Mouse (Mus musculus): ENCODE results near the gene Tjp1.
A peak's percentile ranks its signal among the peaks of the same experiment; 100 is the strongest.

Gene Tjp1

DNA sequence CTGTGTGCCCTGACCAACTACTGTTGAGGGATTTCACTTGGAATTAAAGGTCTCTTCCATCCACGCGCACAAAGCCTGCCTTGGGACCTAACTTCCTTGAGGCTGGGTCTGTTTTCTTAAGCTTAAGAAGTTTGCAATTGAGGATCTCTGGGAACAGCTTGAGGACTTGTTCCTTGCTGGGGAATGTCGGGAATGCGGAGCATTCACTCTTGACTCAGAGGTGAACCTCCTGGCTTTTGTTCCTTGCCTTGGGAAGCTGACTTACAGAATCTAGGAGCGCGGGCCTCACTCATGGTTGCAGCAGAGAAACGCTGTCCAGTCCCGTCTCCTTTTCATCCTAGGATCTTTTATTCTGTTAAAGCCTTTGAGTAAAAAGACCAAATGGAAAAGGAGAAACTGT lies 97.2 kb downstream of the Tjp1 start:
- peak; percentile 75 to 76 for DNase-seq

DNA sequence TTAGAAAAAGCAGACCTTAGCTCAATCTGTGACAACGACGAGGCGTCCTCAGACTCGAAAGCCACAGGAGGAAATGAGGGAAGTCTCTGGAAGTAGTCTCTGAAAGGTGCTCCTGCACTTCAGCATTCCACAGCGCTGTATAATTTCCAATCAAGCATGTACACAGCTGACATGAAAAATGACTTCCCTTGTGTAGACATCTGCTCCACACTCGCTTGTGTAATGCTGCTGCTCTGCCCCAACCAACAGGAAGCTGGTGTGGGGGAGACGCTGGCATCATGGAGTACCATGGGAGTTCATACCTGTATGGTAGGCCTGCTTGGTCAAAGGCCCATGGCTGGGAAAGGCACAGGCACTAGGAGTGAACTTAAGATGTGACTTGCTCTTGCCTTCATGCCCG lies 103.1 kb downstream of the Tjp1 start:
- DNase-seq = peak; percentile 20 to 60

DNA sequence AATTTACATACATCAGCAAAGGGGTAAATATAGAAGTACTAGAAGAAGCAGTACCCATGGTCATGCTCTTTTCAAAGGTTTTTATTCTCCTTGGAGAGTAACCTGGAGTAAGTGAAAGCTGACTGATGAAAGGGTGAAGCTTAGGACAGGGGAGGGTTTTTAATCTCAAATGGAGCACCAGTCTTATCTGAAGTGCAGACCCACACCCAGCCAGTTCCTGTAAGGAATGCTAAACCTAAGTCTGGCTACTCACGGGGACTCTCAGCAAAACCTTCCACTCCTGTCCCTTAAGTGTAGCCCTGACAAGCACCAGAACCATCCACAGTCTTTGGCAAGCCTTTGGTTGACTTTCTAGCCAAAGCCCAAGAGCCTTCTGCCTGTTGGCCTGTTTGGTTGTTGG lies 105.1 kb downstream of the Tjp1 start:
- peak in 1 of 2 experiments; percentile 38 for DNase-seq

DNA sequence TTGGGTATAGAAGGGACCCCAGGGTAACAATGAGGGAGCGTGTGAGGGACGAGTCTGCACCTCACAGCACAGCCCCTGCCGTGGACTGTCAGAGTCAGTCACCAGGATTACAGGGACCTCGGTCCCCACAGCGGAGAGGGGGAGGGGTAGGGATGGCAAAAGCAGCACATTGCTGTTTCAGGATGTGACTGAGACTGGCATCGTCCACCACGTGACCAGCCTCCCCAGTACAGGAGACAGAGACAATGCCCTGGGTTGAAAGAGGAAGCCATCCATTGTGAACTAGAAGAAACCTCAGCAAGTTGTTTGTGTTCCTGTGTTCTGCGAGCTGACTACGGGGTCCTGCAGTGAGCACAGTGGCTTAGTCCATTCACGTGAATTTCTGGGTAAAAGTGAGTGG lies 106.1 kb downstream of the Tjp1 start:
- peak; percentile 74 to 84 for DNase-seq

DNA sequence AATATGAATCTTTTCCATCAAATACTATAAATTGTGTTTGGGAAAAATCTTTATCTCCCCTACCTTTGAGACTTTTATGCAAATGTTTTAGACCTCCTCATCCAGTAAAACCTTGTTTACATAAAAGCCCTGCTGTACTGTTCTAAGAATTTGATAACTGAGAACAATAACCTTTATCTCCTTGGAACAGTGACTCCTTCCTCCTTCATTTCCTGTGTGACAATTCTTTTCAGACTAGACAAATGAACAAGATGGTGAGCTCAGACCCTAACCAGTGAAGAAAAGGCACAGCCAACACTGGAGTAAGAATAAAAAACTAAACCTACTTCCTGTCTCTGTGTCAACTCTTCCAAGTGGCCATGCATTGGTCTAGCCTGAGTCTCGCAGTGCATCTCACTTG lies 107.7 kb downstream of the Tjp1 start:
- no peak for DNase-seq

DNA sequence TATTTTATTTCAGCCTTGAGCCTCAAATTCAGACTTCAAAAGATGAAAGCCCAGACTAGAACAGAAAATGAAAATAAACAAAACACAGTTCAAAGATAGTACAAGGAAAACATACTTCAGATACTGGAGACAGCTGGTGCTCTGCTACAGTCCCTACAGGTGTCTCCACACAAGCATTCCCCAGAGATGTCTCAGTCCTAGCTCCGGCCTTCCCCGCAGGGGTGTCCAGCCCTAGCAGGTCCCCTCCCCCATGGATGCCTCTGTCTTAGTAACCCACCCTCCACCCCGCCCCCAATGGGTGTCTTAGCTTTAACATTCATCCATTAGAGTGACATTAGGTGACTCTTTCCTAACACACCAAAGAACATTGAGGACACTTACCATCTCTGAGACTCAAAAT lies 108.6 kb downstream of the Tjp1 start:
- DNase-seq = no peak

DNA sequence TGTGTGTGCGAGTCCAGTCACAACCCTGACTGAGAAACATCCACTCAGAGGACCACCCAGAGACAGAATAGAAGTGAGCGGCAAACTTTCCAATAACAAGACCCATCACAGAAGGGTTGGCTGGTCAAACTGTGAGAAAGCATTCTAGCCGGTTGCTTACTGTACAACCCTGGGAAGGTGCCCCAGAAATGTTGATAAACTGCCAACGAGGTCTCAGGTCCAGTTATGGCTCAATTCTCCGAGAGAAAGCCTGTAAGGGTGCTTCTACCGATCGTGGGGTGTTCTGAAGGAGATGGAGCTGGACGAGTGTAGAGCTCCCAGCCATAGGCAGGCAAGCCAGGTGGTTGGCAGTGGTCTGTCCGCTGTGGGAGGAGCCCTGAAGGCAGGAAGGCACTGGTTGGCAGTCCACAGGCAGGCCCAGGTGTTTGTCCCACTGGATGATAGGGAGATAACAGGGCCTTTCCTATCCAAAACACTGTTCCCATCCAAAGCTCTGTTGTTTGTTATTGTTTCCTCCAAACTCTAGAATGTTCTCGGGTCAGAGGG lies 109.1 kb downstream of the Tjp1 start:
- no peak for DNase-seq

DNA sequence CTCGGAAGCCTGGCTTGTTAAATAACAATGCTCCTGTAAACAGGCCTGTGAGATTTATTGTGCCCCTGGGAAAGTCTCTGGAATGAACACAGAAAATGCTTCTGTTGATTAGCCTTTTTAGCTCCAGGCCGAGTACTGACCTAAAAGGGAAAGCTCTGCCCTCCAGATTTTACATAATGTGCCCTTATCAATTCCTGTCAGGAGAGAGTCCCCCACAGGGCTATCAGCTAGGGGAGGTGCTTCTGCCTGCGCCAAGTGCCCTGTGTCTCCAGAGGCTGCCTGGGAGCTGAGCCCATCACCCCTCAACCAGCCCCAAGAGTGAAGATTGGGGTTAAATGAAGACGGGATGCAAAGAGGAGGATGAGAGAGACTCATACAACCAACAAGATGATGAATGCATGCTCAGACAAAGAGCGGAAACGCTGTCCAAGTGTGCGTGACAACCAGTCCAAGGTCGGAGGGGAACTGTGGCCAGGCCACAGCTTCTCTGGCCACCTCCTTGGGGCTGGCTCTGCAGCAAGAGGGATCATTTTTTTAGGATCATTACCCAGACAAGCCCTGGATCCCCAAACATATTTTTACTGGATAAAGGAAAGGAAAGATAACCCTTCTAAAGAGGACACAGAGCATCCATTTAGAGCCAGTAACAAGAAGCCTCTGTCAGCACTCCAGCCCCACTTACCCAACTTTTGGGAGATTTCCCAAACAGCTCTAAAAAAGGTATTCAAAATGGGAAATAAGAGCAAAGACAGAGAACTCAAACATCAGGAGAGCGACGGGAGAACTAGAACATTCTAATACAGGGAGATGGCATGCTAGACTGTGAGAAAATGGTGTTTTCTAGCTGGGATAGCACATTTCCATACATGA lies 110.1 kb downstream of the Tjp1 start:
- no peak for DNase-seq

DNA sequence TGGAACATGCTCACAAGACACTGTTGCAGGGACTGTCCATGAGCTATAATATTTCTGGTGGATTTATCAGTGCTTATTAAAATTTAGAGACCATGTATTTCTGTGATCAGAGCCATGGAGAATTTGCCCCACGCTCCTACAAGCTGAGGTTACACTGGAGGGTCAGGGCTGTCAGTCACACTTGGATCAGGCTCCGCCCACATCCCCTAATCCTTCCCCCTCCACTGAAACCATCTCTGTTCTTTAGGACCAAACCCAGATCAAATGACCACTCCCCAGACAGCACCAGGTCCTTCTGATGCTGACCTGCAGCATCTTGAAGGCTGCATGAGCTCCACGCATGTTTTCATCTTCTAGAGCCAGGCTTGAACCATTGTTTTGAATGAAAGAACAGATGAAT lies 111.1 kb downstream of the Tjp1 start:
- DNase-seq = no peak

DNA sequence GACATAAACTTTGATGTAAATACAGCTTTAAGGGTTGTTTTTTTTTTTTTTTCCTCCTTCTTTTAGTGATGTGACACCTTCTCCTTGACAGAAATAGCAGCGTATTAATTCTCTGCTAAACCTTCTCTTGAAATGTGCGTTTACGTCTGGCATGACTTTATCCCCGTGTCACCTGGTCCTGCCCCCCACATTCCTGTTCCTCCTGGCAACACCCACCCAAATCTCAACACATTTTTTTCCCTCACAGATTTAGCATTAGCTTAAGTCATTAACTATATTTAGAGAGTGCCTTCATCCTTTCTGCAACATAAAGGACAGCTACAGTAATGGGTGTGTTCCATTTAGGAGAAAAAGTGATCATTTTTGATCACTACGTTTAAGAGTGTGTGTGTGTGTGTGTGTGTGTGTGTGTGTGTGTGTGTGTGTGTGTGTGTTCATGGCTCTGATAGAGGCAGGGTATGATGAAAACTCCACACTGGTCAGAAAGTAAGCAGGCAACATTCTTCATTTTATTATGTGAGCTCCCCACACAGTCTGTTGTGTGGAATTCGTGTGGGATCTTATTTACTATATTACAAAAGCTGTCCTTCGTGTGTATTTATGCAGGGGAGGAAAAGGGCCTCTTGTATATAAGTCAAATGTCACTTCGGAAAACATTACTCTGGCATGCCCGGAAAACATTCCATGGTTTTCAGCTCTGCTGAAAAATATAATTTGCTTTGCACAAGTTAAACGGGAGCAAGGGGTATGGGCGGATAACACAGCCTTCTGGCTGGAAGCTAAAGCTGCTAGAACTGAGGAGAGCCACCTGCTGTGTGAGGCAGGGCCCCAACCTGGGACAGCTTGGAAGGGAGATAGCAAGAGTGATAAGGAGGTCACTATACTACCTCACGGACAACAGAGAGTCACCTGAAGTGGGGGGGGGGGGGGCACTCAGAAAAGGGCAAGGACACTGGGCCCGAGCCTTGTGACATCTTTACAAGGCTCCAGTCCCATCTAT lies 113.3 kb downstream of the Tjp1 start:
- DNase-seq = no peak

DNA sequence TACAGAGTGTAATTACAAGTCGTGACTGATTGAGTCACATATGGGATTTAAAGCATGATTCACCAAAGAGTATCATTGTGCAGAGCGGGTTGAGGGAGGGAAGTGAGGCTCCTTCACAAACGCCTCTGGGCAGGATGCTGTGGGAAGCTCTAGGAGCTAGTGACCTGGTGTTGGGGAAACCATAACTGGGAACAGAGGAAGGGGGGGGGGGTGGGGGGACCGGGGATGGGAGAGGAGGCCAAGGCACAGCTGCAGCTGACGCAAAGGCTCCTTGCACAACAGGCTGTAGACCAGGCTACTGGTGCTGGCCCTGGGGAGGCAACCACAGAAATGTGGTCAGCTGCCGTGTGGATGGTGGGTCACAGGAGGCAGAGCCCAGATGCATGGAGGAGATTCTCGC lies 116.9 kb downstream of the Tjp1 start:
- no peak for DNase-seq

DNA sequence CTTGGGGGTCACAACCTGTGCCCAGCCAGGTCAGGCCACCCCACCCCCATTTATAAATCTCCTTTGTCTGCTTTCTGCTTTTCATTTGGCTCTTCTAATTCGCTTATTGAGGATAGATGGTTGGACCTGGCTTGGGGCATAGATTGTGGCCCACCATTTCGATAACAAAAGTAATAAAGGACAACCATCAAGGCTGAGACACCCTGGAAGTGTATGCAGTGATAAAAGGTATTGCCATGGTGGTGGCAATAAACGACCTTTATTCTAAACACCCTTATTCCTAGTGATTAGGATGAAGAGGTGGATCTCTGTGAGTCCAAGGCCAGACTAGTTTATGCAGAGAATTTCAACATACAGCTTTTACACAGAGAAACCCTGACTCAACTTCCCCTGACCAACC lies 121.2 kb downstream of the Tjp1 start:
- no peak for DNase-seq

DNA sequence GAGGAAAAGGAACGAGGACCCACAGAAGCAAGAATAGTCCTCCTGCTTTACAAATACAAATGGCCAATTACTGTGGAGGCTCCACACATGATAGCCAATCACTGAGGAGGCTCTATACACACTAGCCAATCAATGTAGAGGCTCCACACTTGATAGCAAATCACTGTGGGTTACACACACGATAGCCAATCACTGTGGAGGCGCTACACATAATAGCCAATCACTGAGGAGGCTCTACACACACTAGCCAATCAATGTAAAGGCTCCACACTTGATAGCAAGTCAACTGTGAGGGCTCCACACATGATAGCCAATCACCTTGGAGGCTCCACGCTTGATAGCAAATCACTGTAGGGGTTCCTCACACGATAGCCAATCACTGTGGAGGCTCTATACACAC lies 125.1 kb downstream of the Tjp1 start:
- DNase-seq = no peak

DNA sequence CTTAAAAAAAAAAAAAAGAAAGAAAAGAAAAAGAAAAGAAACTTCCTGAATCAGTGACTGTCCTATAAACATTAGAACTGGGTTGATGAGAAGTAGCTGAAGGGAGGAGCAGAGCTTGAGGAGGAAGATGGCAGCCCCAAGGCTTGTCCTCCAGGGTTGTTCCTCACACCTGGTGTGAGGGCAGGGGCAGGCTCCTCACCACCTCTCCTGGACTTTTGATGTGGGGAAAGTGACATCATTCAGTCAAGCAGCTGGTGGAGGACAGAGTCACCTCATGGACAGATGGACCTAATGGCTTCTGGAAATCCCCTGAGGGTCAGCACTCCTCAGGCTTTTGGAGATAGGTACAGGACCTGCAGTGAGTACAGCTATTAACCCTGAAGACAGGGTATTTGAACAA lies 126.0 kb downstream of the Tjp1 start:
- no peak for DNase-seq

DNA sequence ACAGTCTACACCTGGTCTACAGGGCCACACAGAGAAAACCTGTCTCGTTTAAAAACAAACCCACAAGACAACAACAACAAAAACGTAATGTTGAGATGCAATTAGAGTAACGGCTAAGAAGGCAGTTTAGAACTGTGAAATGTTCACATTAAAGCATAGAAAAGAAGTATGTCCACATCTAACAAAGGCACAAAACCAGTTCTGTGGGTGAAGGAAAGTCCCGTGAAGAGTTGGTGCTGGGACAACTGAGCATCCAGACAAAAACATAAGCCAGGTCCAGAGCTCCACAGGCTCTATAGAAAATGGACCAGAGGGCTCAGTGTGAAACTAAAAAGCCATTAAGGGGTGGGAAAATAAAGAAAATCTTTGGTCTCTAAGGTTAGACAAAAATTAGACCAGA lies 131.7 kb downstream of the Tjp1 start:
- DNase-seq = no peak

DNA sequence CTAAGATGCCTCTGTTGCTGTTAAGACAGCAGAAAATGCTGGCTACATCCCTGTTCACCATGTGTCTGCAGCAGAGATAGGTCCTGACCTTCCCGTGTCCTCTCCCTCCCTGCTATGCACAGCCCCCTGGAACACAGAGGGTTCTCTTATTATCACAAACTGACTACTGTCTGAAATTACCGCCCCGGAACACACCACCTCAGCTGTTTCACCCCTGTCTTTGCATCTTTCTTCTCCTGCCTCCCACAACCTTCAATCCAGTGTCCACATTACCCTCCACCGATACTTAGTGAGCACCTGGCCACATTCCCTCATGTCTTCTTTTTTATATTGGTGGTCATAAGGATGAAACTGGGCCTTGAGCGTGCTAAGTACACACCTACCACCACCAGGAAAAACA lies 132.4 kb downstream of the Tjp1 start:
- DNase-seq = no peak

DNA sequence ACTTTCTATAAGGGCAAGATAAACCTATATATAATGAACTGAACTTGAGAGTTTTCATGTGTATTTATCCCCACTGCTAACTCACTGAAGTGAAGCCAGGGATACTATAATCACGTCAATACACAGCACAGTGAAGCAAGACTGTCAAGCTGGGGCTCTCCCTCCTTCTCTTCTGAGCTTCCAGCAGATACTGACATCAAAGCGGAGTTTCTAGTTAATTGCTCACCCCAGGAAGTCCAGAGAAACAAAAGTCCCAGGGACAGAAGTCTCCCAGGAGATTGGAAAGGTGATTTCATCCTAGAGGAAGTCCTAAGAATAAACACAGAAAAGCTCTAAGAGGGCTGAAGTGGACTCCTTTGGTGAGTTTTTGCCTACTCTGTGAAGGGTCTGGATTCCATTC lies 132.9 kb downstream of the Tjp1 start:
- DNase-seq = no peak

DNA sequence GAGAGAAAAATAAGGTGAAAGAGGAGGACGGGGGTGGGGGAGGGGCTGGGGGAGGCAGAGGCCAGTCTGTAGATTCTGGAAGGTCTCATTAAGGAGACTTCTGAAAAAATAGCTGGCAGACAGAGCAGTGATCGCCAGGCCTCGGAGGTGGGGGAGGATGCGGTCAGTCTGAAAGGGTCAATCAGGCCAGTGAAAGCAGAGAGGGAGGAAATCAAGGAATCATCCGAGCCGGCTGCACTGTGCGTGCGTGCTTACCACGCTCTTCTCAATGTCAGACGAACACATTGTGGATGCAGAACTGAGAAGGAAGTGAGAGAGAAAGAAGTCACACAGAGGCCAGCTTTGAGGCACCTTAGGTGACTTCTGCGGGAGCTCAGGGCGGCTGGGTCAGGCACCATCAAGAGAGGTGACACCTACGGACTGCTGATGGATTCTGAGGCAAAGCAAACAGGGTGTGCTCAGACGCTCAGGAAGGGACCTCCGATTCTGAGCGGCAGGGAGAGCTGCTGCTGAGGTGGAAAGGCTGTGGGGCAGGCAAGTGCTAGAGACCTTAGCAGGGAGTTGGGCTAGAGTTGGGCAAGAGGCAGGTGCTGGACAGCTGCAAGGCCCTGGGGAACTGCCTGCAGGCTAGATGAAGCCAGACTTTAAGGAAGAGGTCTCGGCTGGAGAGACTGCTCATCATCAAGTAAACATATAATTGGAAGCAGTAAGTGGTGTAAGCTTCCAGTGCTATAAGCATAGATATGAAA lies 133.7 kb downstream of the Tjp1 start:
- peak in 1 of 2 experiments; percentile 14 for DNase-seq

DNA sequence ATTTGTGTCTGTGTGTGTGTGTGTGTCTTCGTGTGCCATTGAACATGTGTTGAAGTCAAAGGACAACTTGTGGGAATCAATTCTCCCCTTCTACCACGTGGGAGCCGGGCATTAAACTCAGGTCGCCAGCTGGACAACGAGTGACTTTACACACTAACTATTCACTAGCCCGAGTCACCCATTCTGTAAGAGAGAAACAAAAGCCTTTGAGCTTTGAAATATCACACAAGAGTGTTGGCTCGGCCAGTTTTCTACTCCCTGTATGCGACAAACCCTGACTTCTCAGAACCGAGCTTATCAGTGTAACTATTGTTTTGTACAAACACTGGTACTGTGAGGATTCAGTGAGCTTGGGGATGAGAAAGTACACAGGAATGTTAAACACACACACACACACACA lies 134.6 kb downstream of the Tjp1 start:
- DNase-seq = no peak

DNA sequence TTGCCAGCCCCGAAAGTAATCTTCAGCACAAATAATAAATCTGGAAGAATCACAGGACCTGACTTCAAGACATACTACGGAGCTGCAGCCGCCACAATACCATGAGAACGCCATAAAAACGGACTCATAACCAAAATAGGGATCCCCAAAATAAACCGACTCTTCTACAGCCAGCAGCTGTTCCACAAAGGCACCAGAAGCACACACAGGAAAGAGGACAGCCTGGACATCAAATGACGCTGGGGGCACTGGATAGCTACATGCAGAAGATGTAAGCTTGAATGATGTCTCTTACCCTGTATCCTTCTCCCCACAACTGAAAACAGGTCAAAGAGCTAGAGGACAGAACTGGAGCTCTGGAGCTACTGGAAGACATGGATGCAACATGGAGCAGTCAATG lies 138.0 kb downstream of the Tjp1 start:
- DNase-seq = no peak

DNA sequence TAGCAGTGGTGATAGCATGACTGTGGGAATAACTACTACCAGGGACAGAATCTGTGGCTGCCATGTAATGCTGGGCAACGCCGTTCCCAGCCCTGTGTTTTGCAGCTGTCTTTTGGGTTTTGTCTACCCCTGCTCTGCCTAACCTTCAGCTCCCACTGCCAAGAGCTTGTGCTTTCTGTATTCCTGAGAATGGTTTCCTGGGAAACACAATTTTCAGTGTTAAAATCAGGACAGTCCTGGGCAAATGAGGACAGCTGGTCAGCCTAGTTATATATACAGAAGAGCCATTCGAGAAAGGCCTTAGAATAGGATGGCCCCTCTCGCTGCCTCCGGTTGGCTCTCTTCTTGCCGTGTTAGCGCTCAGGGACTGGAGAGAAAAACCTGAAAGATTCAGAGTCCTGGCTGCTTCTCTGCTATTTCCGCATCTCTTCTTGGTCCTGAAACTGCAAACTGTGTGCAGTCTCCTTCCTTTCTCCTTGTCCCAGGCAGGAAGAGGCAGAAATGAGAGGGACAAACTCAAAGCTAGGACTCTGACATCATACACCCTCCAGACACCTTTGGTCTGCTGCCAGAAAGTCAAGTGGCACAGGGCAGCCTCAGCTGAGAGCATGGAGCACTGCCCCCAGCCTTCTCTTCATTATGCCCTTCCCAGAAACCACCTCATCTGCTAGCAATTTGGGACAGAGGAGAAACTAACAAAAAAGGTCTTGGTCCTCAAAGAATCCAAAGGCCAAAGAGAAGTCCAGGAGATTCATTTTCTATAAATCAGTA lies 139.2 kb downstream of the Tjp1 start:
- peak; percentile 76 to 84 for DNase-seq

All from lung, adult 18-20 months (tissue).